Mouse (Mus musculus): Measurements from ENCODE around the gene Ifi27l2a. TPM values are rescaled to one million over a fixed set of nuclear protein-coding genes. Genes with fewer than 3 reads are reported as not detected.
A peak's percentile ranks its signal among the peaks of the same experiment; 100 is the strongest.
"Not testable (repeated sequence)": the region's sequence is repeated elsewhere in the genome, so short reads cannot be mapped to it uniquely, and the experiment has no call there.

Ifi27l2a gene
- 26.7 TPM in 1 of 2 replicates, not detected in the other for polyA plus RNA-seq (2012; ENCODE audit: insufficient read depth, low replicate concordance)

DNA sequence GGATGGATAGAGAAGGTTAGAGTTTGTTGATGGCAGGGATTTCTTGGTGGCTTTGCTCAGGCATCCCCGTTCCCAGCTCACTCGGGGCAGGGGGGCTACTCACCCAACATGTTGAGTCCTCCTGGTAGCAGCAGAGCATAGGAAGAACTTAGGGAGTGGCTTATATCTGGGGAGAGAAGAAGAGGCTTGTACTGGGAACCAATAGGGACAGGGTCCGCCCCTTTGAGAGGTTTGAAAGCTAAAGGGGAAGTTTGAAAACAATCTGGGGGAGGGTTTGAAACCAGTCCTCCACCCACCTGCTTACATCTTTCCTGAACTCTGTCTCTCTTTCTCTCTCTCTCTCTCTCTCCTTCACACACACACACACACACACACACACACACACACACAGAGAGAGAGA, at the start of gene Ifi27l2a:
TSS of gene Ifi27l2a (minus strand) at position 157 of the 400 bp plus-strand sequence.
- TF ChIP-seq FLI1 (IDR thresholded peaks at IDR 0.05; ENCODE audit: low read length) (no peak), GATA1 (IDR thresholded peaks at IDR 0.05; ENCODE audit: borderline replicate concordance, low read length) (no peak)
- Histone ChIP-seq H3K4me1 (no peaks in the 10 kb centered on the region), H3K27me3 (replicated peaks) (peaks cover 27% of the 10 kb centered on the region), H3K4me3 (replicated peaks) (peak within 1 kb of the TSS; percentile 26), H3K36me3 (replicated peaks; ENCODE audit: low read length) (peaks cover 24% of the 10 kb centered on the region), H3K9me3 (no peaks in the 10 kb centered on the region)

DNA sequence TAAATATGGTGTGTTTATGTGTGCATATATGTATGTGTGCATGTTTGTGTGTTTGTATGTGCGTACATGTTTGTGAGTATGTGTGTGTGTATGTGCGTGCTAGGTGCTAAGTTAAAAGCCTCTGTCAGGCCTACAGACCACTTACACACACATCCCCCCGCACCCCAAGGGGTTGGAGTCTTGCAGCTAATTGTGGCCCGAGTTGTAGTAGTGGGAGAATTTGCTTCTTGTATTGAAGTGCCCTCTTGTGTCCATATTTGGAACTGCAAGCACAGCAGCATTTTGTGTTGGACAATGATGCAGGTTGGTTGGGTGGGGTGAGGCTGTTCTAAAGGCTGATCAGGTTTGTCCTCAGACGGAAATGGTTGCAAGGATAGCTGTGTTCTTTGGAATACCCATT, 49.3 kb upstream of the Ifi27l2a start:
- Histone ChIP-seq H3K4me3 (replicated peaks) (no peak overlapping the region), H3K36me3 (replicated peaks; ENCODE audit: low read length) (no peaks in the 10 kb centered on the region), H3K27me3 (replicated peaks) (peaks cover 2% of the 10 kb centered on the region), H3K4me1 (peaks cover 51% of the 10 kb centered on the region), H3K9me3 (peaks cover 4% of the 10 kb centered on the region; the same call in 1 of the 2 replicates)
- no peak for TF ChIP-seq GATA1 (IDR thresholded peaks at IDR 0.05; ENCODE audit: borderline replicate concordance, low read length)
- TF ChIP-seq FLI1 (IDR thresholded peaks at IDR 0.05; ENCODE audit: low read length) = no peak

DNA sequence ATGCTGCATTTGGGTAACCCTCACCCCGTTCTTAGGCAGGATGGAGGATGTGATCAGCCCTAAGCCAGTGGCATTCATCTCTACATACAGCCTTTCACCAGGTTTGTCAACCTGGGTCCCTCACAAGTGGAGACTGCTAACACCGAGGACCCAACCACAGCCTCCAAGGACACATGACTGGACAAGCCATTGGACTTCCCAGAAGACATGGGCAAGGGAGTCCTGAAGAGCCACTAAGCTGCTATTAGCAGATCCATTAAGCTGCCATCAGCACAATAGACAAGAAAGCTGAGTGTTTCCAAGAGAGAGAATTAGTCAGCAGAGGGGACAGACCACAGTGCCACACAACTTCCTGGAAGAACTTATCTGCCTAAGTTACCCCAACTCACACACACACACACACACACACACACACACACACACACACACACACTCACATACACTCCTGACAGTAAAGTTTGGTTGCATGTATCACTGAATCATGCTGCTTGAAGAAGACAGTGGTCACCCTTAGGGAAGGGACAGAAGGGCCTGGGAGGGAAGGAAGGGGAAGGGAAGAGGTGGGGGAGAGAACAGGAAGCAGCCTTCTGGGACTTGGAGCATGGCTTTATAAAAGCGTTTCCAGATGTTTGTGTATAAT, 47.7 kb upstream of the Ifi27l2a start:
- no peaks in the 10 kb centered on the region for H3K36me3 ChIP-seq (replicated peaks; ENCODE audit: low read length)
- TF ChIP-seq FLI1 (IDR thresholded peaks at IDR 0.05; ENCODE audit: low read length) (no peak), GATA1 (IDR thresholded peaks at IDR 0.05; ENCODE audit: borderline replicate concordance, low read length) (no peak)
- peak overlapping the region; percentile 72 for H3K4me3 ChIP-seq (replicated peaks)
- no peaks in the 10 kb centered on the region for H3K9me3 ChIP-seq
- peaks cover 13% of the 10 kb centered on the region for H3K27me3 ChIP-seq (replicated peaks)
- peaks cover 60% of the 10 kb centered on the region for H3K4me1 ChIP-seq

DNA sequence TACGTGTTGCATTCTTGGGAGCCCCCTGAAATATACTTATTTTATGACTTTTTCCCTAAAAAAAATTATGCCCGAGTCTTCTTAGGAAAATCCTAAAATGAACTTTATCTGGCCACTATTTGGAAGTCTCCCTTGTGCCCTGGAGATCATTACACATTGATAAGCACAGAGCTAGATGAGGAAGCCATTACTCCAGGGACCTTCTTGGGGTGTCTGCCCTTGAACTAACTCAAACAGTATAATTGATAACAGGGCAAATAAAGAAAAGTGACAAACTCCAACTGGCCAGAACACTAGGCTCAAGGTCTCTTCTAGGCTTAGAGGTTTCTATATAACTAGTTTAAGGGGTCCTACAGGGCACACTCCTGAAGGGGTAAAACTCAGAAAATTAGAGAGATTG, 44.3 kb upstream of the Ifi27l2a start:
- peaks cover 28% of the 10 kb centered on the region for H3K27me3 ChIP-seq (replicated peaks)
- TF ChIP-seq GATA1 (IDR thresholded peaks at IDR 0.05; ENCODE audit: borderline replicate concordance, low read length) = no peak
- no peak for TF ChIP-seq FLI1 (IDR thresholded peaks at IDR 0.05; ENCODE audit: low read length)
- H3K9me3 ChIP-seq = no peaks in the 10 kb centered on the region
- peaks cover 43% of the 10 kb centered on the region for H3K4me1 ChIP-seq
- H3K36me3 ChIP-seq (replicated peaks; ENCODE audit: low read length) = no peaks in the 10 kb centered on the region
- no peak overlapping the region for H3K4me3 ChIP-seq (replicated peaks)

DNA sequence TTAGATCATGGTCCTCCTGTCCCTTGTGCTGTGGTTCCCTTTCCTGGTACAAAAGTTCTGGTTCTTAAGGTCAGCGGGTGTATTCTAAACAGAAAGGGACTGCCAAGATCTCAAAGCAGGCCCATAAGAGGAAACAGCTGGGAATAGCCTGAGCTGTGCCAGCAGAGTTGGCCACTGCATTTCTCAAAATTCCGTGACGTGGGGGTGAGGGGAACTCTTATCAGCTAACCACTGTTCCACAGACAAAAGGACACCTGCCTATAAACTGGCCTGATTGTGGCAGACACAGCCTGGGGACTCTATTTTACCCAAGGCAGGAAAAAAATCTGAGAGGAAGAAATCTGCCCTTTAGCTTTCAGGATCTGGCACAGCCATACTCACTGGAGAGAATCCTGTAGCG, 43.8 kb upstream of the Ifi27l2a start:
- TF ChIP-seq FLI1 (IDR thresholded peaks at IDR 0.05; ENCODE audit: low read length) = no peak
- TF ChIP-seq GATA1 (IDR thresholded peaks at IDR 0.05; ENCODE audit: borderline replicate concordance, low read length) = no peak

DNA sequence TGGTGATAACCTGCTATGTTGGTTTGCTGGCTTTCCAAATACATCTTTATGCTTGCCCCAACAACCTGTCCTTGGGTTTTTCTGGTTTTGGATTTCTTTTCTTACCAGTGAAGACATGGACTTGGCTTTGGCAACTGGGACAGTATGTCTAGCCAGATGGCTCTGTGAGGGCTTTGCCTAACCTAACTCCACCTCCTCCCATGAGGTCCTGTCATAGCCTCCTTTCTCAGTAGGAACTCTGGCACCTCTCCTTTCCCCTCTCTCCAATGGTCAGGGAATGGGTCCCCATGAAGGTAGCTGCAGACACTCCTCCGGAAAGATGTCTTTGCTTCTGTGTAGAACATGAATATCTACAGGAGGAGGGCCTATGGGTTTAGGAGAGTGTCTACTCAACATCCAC, 43.2 kb upstream of the Ifi27l2a start:
- no peak for TF ChIP-seq FLI1 (IDR thresholded peaks at IDR 0.05; ENCODE audit: low read length)
- TF ChIP-seq GATA1 (IDR thresholded peaks at IDR 0.05; ENCODE audit: borderline replicate concordance, low read length) = no peak
- Histone ChIP-seq H3K27me3 (replicated peaks) (peaks cover 32% of the 10 kb centered on the region), H3K36me3 (replicated peaks; ENCODE audit: low read length) (no peaks in the 10 kb centered on the region), H3K4me1 (peaks cover 33% of the 10 kb centered on the region), H3K9me3 (no peaks in the 10 kb centered on the region), H3K4me3 (replicated peaks) (no peak overlapping the region)

More for the DNA sequence above, 43.8 kb upstream of the Ifi27l2a start:
- Histone ChIP-seq H3K4me1 (peaks cover 39% of the 10 kb centered on the region), H3K36me3 (replicated peaks; ENCODE audit: low read length) (no peaks in the 10 kb centered on the region), H3K9me3 (no peaks in the 10 kb centered on the region), H3K27me3 (replicated peaks) (peaks cover 31% of the 10 kb centered on the region), H3K4me3 (replicated peaks) (no peak overlapping the region)

DNA sequence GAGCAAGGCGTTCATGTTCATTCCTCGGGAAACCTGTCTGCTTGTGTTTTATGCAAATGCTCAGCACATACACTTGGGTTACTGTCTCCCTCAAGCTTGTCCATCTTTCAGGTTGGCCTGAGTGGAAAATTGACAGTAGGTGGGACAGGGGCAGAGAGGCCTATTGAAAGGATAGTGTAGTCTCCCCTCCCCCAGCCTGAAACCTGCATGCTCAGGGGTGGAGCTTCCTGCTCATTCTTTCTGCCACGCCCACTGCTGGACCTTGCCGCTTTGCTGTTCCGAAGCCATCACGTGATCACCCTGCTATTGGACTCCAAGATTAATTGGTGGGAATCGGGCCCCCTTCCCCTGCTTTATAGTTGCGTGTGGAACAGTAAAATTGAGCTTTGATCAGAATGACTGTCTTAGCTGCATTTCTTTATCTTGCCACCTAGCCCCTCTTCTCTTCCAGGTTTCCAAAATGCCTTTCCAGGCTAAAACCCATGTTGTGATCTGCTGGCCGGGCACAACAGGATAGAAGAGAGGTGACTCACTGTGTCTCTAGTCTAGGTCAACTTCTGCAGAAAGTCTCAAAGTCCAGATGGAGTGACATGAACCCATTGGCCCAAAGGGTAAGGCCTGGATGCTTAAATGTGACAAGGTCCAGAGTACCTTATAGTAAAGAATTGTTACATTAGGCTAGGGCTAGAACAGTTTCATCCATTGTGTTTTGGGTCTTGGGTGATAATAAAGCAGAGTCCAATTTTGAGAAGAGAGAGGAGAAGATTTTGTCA, 40.9 kb upstream of the Ifi27l2a start:
- H3K4me3 ChIP-seq (replicated peaks); H3K36me3 ChIP-seq (replicated peaks; ENCODE audit: low read length); H3K9me3 ChIP-seq: not testable (repeated sequence)
- H3K4me1 ChIP-seq = peaks cover 15% of the 10 kb centered on the region; the same call in 1 of the 2 replicates
- peaks cover 40% of the 10 kb centered on the region for H3K27me3 ChIP-seq (replicated peaks)

DNA sequence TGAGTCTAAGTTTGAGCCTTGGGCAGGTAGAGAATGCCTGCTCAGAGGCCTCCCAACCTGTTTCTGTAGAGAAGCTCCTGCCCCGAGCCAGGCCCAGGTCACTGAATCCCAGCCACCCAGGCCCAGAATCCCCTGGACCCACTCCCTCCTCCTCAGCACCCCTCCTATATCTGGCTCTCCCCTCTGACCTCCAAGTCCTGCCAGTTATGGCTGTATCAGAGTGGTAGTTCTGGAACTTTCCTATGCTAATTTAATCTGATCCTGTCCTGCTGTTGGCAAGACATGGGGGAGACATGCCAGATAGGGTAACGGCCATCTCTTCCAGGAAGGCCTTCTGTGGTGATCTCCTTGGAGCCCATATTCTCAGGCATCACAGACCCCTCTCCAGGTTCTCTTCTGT, 39.3 kb upstream of the Ifi27l2a start:
- H3K4me1 ChIP-seq = peaks cover 9% of the 10 kb centered on the region; the same call in 1 of the 2 replicates
- no peaks in the 10 kb centered on the region for H3K36me3 ChIP-seq (replicated peaks; ENCODE audit: low read length)
- TF ChIP-seq GATA1 (IDR thresholded peaks at IDR 0.05; ENCODE audit: borderline replicate concordance, low read length) (no peak), FLI1 (IDR thresholded peaks at IDR 0.05; ENCODE audit: low read length) (no peak)
- H3K4me3 ChIP-seq (replicated peaks) = no peak overlapping the region
- H3K27me3 ChIP-seq (replicated peaks) = peaks cover 48% of the 10 kb centered on the region
- no peaks in the 10 kb centered on the region for H3K9me3 ChIP-seq

DNA sequence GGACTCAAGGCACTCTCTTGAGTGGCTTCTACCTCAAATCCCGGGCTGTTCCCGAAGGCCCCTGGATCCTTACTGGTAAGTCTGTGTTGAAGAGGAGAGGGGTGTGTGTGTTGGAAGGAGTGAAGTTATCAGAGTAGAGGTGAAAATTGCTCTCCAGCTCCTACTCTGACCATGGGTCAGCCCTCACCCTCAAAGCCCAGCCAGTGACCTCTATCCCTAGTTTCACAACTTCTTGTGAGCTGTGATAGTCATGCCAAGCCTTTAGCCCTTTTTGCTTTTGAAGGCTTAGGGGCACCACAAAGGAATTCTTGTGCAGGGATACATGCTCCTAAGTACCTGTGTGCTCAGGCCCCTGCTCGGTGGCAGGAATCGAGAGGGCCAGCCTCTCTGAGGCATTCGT, 38.2 kb upstream of the Ifi27l2a start:
- Histone ChIP-seq H3K27me3 (replicated peaks) (peaks cover 44% of the 10 kb centered on the region), H3K36me3 (replicated peaks; ENCODE audit: low read length) (no peaks in the 10 kb centered on the region), H3K4me1 (no peaks in the 10 kb centered on the region), H3K9me3 (no peaks in the 10 kb centered on the region), H3K4me3 (replicated peaks) (no peak overlapping the region)
- no peak for TF ChIP-seq GATA1 (IDR thresholded peaks at IDR 0.05; ENCODE audit: borderline replicate concordance, low read length)
- TF ChIP-seq FLI1 (IDR thresholded peaks at IDR 0.05; ENCODE audit: low read length) = no peak

DNA sequence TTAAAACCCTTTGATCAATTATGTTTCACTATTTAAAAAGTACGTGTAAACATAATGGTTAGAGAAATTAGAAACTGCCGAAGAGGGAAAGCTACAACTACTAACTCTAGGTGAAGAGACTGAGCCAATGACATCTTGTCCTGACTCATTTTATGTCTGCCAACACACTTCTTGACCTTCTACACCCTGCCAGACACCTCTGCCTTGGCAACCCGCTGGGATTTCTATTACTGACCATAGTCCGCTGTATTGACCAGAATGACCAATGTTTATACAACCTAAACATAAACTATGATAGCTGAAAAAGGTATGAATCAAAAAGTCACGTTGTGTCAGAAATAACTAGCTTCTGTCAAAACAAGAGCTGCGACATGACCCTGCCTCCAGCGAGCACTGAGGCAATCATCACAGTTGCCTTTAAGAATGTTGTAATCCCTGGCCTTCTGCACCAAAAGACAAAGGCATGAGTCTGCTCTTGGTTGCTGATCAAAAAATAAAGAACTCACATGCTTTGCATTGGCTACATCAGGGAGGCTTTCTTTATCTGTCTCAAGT, 34.1 kb upstream of the Ifi27l2a start:
- no peaks in the 10 kb centered on the region for H3K9me3 ChIP-seq
- no peak overlapping the region for H3K4me3 ChIP-seq (replicated peaks)
- no peak for TF ChIP-seq FLI1 (IDR thresholded peaks at IDR 0.05; ENCODE audit: low read length)
- no peak for TF ChIP-seq GATA1 (IDR thresholded peaks at IDR 0.05; ENCODE audit: borderline replicate concordance, low read length)
- H3K27me3 ChIP-seq (replicated peaks) = peaks cover 23% of the 10 kb centered on the region
- H3K4me1 ChIP-seq = no peaks in the 10 kb centered on the region; the same call in 1 of the 2 replicates
- no peaks in the 10 kb centered on the region for H3K36me3 ChIP-seq (replicated peaks; ENCODE audit: low read length)

Measured in megakaryocyte, embryonic 14.5 days (primary cell).